Mouse (Mus musculus): ENCODE measurements around the gene Foxs1. TPM values are rescaled to one million over a fixed set of nuclear protein-coding genes. Genes with fewer than 3 reads are reported as not detected.

Gene Foxs1
- polyA plus RNA-seq, 1 experiment from 2014 or later = 4.9 TPM

DNA sequence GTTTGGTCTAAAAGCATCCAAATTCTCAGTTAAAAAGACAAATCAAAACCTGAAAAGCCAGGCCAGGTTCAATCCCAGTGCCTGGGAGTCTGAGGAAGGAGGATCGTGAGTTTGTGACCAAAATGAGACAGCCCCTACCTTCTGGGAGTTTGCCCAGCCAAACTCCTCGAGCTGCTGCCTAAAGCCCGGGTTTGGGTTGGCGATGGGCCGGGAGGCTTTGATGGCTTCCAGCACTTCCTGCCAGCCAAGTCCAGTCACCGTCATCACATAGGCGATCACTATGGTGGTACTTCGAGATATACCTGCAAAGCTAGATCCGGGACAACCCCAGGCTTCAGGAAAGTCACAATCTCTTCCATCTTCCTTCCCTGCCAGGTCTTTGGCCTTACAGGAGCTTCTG, 11.0 kb upstream of the Foxs1 start:
- Histone ChIP-seq H3K9me3 (no peaks in the 10 kb centered on the region), H3K9ac (no peak overlapping the region), H3K36me3 (no peaks in the 10 kb centered on the region), H3K4me3 (no peak overlapping the region), H3K4me1 (replicated peaks) (peaks cover 25% of the 10 kb centered on the region), H3K4me2 (no peak overlapping the region), H3K27me3 (peaks cover 57% of the 10 kb centered on the region), H3K27ac (replicated peaks) (no peak overlapping the region)
- no peak for ATAC-seq (ENCODE audit: low FRiP score, low read depth)
- 64% methylated on average over 9 of the region's 9 CpGs for WGBS

DNA sequence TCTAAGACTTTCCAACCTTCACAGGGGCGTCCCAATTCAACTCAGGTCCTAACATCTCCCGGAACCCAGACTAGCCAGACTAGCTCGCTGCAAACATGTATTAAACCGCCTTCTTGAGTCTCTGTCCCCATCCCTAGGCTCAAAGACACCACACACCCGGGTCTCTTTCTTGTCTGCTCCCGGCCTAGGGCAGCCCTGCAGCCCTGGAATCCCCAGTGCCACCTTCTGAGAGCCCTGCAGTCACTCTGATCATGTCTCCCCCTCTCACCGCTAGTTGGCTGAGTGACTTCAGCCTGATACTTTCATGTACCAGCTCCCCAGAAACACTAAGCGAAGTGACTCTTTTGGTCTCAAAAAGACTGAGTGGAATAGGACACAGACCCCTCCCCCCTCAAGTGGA, 10.6 kb upstream of the Foxs1 start:
- Histone ChIP-seq H3K4me2 (peak overlapping the region; percentile 97), H3K9me3 (no peaks in the 10 kb centered on the region), H3K36me3 (no peaks in the 10 kb centered on the region), H3K4me3 (peak overlapping the region; percentile 45), H3K9ac (peak overlapping the region; percentile 46; the same call in 1 of the 2 replicates), H3K27me3 (peaks cover 57% of the 10 kb centered on the region), H3K4me1 (replicated peaks) (peaks cover 25% of the 10 kb centered on the region), H3K27ac (replicated peaks) (no peak overlapping the region)
- no peak for ATAC-seq (ENCODE audit: low FRiP score, low read depth)
- WGBS = 9% methylated on average over 8 of the region's 8 CpGs

DNA sequence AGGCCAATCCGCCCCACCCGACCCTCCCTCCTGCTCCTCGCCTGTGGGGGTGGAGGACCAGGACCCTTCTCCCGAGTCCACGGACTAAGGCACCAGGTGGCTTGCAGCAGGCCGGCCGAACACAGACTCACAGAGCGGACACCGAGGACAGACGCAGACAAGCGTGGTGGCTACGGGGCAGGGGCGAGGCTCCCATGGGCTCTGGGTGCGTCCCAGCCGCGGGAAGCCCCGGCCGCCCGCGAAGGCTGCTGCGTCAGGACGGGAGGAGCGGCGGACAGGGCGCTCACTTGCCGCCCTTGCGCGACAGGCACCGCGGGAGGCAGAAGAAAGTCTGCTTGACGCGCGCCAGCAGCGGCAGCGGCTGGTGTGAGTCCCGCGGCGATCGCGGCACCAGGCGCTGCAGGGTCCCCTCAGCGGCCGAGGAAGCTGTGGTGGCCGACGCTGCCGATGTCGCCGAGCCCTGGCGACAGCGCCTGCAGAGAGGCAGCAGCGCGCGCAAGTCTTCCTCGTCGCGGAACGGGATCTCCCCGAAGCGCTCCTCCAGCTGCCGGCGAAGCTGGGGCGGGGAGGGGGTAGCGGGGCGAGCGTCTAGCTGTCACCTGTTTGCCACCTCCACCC, 10.0 kb upstream of the Foxs1 start:
- Histone ChIP-seq H3K4me2 (peak overlapping the region; percentile 97), H3K36me3 (no peaks in the 10 kb centered on the region), H3K9ac (peak overlapping the region; percentile 46), H3K9me3 (no peaks in the 10 kb centered on the region), H3K4me3 (peak overlapping the region; percentile 45), H3K27me3 (peaks cover 60% of the 10 kb centered on the region), H3K4me1 (replicated peaks) (peaks cover 25% of the 10 kb centered on the region), H3K27ac (replicated peaks) (no peak overlapping the region)
- no peak for ATAC-seq (ENCODE audit: low FRiP score, low read depth)
- WGBS = 1% methylated on average over 60 of the region's 65 CpGs

DNA sequence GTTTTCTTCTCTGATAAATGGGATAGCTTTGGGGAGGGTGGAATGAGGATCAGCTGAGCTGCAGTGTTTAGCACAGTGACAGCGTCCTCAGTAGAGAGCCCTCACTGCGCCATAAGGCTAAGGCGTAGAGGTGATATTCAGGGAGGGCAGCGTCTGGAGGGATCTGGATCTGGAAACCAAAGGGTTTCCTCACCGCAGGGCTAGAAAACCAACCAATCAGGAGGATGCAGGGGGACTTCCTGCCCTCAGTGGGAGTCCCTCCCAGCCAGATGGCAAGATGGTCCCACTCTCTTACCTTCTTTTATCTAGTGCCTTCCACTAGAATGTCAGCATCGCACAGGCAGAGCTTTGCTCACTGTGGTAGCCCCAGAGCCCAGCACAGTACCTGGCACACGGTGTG, 8.8 kb upstream of the Foxs1 start:
- Histone ChIP-seq H3K36me3 (no peaks in the 10 kb centered on the region), H3K4me2 (no peak overlapping the region), H3K27me3 (peaks cover 60% of the 10 kb centered on the region), H3K9ac (no peak overlapping the region), H3K27ac (replicated peaks) (no peak overlapping the region), H3K9me3 (no peaks in the 10 kb centered on the region), H3K4me3 (no peak overlapping the region), H3K4me1 (replicated peaks) (peaks cover 17% of the 10 kb centered on the region)
- no peak for ATAC-seq (ENCODE audit: low FRiP score, low read depth)
- WGBS = 32% methylated on average over 7 of the region's 7 CpGs

DNA sequence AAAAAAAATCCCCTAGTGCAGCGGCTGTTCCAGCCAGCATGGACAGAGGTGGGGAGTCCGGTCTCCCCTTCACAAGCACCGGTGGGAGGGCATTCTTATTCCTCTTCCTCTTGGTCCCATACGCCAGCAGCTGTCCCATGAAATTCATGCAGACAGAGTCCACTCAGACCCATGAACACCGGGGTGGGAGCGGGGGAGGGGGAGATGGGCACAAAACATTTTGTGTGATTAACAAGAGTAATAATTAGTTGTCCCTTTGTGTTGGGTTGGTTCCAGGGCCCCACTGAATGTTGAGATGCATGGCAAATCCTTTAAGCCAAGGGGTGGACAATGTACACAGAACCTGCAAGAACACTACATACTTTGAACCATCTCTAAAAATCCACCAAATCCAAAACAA, 8.1 kb upstream of the Foxs1 start:
- 73% methylated on average over 6 of the region's 6 CpGs for whole genome bisulfite sequencing
- H3K27me3 ChIP-seq = peaks cover 58% of the 10 kb centered on the region
- H3K27ac ChIP-seq (replicated peaks) = no peak overlapping the region
- no peaks in the 10 kb centered on the region for H3K36me3 ChIP-seq
- no peak for ATAC-seq (ENCODE audit: low FRiP score, low read depth)
- H3K4me2 ChIP-seq = no peak overlapping the region
- H3K9me3 ChIP-seq = no peaks in the 10 kb centered on the region
- H3K4me1 ChIP-seq (replicated peaks) = peaks cover 15% of the 10 kb centered on the region
- H3K4me3 ChIP-seq = no peak overlapping the region
- H3K9ac ChIP-seq = no peak overlapping the region

DNA sequence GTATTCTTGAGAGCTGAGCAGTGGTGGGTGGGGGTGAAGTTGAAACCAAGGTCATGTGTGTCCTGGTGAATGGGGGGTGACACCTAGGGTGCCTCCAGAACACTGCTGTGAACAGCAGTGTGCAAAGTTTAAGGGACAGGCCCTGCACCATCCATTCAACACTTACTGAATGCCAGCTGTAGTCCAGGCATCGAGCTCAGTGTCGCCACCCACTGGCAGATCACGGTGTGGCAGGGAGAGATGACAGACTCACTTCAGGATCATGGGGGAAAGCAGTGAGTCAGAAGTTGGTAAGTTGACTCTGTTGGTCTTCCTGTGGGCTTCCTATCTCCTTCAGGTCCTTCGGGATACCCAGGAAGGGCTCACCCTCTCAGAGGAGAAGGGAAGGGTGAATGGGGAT, 6.8 kb upstream of the Foxs1 start:
- H3K36me3 ChIP-seq = no peaks in the 10 kb centered on the region
- H3K9me3 ChIP-seq = no peaks in the 10 kb centered on the region
- WGBS = 21% methylated on average over 4 of the region's 4 CpGs
- peaks cover 15% of the 10 kb centered on the region for H3K4me1 ChIP-seq (replicated peaks)
- H3K4me3 ChIP-seq = no peak overlapping the region
- no peak overlapping the region for H3K27ac ChIP-seq (replicated peaks)
- H3K4me2 ChIP-seq = no peak overlapping the region
- H3K9ac ChIP-seq = no peak overlapping the region
- peaks cover 46% of the 10 kb centered on the region for H3K27me3 ChIP-seq
- ATAC-seq (ENCODE audit: low FRiP score, low read depth) = no peak

DNA sequence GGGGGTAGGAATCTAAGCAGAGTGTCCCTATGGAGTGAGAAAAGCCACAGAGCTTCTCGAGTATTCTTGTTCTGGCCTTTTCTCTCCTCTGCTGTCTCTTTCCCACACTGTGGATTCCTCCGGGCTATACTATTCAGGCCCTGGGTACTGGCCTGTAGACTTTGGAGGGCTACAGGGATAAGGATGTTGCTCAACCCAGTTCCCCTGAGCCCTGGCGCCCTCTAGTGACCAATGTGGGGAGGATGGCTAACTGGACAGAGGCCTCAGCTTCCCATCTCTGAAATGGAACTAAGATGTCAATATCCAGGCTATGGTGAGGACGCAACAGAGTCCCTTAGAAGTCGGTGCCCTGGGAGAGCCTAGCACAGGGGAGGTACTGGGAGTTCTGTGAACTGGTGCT, 606 bp upstream of the Foxs1 start:
- 43% methylated on average over 5 of the region's 5 CpGs for WGBS
- no peak for ATAC-seq (ENCODE audit: low FRiP score, low read depth)
- no peak overlapping the region for H3K9ac ChIP-seq
- no peak overlapping the region for H3K4me3 ChIP-seq
- no peaks in the 10 kb centered on the region for H3K36me3 ChIP-seq
- H3K27ac ChIP-seq (replicated peaks) = no peak overlapping the region
- H3K9me3 ChIP-seq = no peaks in the 10 kb centered on the region
- no peaks in the 10 kb centered on the region for H3K4me1 ChIP-seq (replicated peaks)
- 0 out of 2 replicates have a peak, but pooled peaks cover 3% of the 10 kb centered on the region for H3K27me3 ChIP-seq
- no peak overlapping the region for H3K4me2 ChIP-seq

DNA sequence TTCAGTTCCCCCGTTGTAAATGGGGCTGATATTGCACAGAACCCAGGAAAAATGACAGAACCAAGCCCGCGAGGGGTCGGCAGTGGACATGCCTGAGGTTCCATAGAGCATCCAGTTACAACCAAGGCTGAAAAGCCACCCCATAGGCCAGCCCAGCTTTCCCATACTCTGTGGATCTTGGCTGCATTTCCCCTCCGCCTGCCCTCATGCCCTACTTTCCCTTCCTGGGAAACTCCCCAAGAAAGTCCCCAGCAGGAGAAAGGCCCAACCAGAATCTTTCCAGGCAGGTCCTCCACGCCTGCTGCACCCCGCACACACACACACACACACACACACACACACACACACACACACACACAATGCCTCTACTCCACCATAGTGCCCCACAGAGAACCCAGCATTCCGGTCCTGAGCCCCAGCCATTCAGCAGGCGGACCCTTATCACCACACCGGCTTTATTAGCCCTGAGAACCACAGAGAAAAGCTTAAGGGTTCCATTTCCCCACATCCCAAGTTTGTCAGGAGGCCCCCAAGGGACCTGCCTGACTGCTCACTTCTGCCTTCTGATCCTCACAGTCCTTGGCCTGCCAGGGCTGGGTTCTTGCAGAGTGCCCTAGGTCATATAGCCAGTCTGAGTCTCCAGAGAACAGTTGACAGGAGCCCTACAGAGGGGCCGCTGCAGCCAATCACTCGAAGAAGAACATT, 1.4 kb downstream of the Foxs1 start:
- Histone ChIP-seq H3K9me3 (no peaks in the 10 kb centered on the region), H3K4me3 (no peak overlapping the region), H3K36me3 (no peaks in the 10 kb centered on the region), H3K9ac (no peak overlapping the region), H3K27ac (replicated peaks) (no peak overlapping the region), H3K4me2 (no peak overlapping the region), H3K27me3 (no peaks in the 10 kb centered on the region), H3K4me1 (replicated peaks) (no peaks in the 10 kb centered on the region)
- no peak for ATAC-seq (ENCODE audit: low FRiP score, low read depth)
- 78% methylated on average over 12 of the region's 12 CpGs for WGBS

DNA sequence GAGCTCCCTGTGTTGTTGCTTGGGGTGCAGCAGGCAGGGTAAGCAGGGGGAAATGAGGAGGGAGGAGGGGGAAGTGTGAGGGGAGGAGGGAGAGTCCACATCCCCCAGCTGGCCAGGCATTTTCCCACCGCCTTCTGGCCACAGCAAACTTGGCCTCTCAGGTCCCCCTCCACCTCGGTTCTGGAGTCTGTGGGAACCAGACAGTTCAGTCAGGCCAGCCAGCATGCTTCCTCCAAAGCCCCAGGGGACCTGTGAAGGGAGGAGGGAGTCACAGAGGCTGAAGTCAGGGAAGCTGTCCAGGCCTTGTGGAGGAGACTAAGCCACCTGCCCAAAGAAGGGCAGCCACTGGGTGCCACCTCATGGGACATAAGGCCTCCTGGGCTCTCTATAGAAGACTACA, 2.7 kb downstream of the Foxs1 start:
- H3K9ac ChIP-seq = no peak overlapping the region
- H3K27me3 ChIP-seq = no peaks in the 10 kb centered on the region
- H3K27ac ChIP-seq (replicated peaks) = no peak overlapping the region
- no peak overlapping the region for H3K4me3 ChIP-seq
- H3K36me3 ChIP-seq = no peaks in the 10 kb centered on the region
- WGBS = 46% methylated on average over 2 of the region's 2 CpGs
- ATAC-seq (ENCODE audit: low FRiP score, low read depth) = no peak
- no peaks in the 10 kb centered on the region for H3K4me1 ChIP-seq (replicated peaks)
- no peak overlapping the region for H3K4me2 ChIP-seq
- no peaks in the 10 kb centered on the region for H3K9me3 ChIP-seq

DNA sequence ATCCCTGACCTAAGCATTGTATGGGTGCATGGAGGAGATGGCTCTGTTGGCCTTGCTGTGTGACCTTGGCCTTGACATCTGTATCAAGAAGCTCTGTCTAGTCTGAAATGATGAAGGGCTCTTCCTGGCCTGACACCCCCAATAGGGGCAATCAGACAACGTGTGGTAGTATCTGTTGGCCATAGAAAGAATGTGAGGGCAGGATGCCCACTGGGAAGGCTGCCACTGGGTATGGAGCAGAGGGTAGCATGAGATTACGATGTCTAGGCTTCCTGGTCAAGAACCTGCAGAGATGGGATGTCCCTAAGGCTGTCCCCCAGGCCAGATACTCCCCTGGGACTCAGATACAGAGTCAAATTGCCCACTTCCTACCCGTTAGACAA, 4.0 kb downstream of the Foxs1 start:
- H3K4me1 ChIP-seq (replicated peaks) = no peaks in the 10 kb centered on the region
- ATAC-seq (ENCODE audit: low FRiP score, low read depth) = no peak
- no peak overlapping the region for H3K4me2 ChIP-seq
- H3K27me3 ChIP-seq = no peaks in the 10 kb centered on the region
- H3K4me3 ChIP-seq = no peak overlapping the region
- 79% methylated on average over 3 of the region's 3 CpGs for WGBS
- H3K36me3 ChIP-seq = no peaks in the 10 kb centered on the region
- no peak overlapping the region for H3K27ac ChIP-seq (replicated peaks)
- H3K9me3 ChIP-seq = no peaks in the 10 kb centered on the region
- no peak overlapping the region for H3K9ac ChIP-seq

DNA sequence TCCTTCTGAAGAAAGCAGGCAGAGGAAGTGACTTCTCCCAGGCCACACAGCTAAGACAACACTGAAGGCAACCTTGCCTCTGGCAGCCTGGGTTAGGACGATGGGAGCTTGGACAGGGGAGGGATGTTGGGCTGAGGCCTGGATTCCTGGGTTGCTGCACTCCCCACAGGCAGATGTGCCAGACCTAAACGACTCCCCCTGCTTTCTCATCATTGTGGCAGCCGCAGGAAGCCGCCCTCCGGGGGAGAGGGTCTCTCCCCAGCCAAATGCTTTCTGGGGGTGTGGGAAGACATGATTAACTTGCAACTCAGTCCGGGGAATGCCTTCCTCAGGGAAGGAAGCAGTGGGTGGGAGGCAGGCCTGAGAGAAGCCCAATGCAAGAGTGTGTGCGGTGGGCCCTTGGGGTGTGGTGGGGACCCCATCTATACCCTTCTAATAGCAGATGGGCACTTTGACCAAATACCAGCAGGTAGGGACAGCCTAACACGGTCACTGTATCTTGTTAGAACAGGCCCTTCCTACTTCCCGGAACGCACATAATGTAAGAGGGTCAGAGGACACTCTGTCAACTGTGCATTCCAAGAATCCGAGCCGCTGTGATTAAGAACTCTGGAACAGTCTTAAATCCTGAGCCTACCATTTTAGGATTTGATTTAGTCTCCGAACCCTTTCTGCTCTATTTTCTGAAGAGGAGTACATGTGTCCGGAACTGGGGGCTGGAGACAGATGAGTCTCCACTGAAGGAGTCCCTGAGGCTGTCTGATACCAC, 4.6 kb downstream of the Foxs1 start:
- no peak overlapping the region for H3K4me3 ChIP-seq
- 56% methylated on average over 14 of the region's 14 CpGs for WGBS
- H3K27me3 ChIP-seq = no peaks in the 10 kb centered on the region
- H3K27ac ChIP-seq (replicated peaks) = no peak overlapping the region
- H3K9me3 ChIP-seq = no peaks in the 10 kb centered on the region
- H3K36me3 ChIP-seq = no peaks in the 10 kb centered on the region
- no peak overlapping the region for H3K9ac ChIP-seq
- H3K4me2 ChIP-seq = no peak overlapping the region
- ATAC-seq (ENCODE audit: low FRiP score, low read depth) = no peak
- H3K4me1 ChIP-seq (replicated peaks) = no peaks in the 10 kb centered on the region

DNA sequence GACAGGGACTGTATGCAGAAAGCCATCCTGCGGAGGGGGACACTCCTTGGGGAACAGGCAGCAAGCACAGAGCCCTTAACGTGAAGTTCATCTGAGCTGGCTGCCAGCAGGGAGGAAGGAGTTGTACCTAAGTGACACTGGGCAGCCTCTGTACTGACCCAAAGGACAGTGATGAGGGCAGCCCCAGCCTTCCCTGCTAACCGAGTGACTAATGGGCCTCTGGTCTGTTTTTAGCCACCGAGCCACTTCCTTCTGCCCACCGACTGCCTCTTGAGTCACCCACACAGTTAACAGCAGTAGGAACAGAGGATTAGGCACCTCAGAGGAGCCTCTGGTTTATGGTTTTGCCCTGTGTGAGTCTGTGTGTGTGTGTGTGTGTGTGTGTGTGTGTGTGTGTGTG, 5.6 kb downstream of the Foxs1 start:
- no peak overlapping the region for H3K4me3 ChIP-seq
- H3K27ac ChIP-seq (replicated peaks) = no peak overlapping the region
- no peak overlapping the region for H3K4me2 ChIP-seq
- ATAC-seq (ENCODE audit: low FRiP score, low read depth) = no peak
- H3K9me3 ChIP-seq = no peaks in the 10 kb centered on the region
- H3K4me1 ChIP-seq (replicated peaks) = no peaks in the 10 kb centered on the region
- WGBS = 78% methylated on average over 5 of the region's 5 CpGs
- H3K27me3 ChIP-seq = no peaks in the 10 kb centered on the region
- H3K9ac ChIP-seq = no peak overlapping the region
- H3K36me3 ChIP-seq = no peaks in the 10 kb centered on the region

Data from hindbrain, embryonic 15.5 days (tissue).